Mouse (Mus musculus) heart, adult 2 months (tissue): ENCODE results near the gene Gm5678.

Experiments used
- CTCF ChIP-seq: fragments of 200-600 bp; IDR thresholded peaks from 2 replicates; pipeline ENCODE4 v1.8.1; 2022; ENCODE audit warnings: antibody characterized with exemption, mild to moderate bottlenecking, moderate library complexity
- EP300 ChIP-seq: fragments of 200-500 bp; IDR thresholded peaks from 2 replicates; pipeline ENCODE4 v1.6.1; 2011; ENCODE audit warnings: low read depth, low read length, control low read depth; ENCODE audit not compliant: insufficient read depth
- POLR2A ChIP-seq: fragments of 200-500 bp; IDR thresholded peaks from 2 replicates; pipeline ENCODE4 v1.6.1; 2011; ENCODE audit warnings: mild to moderate bottlenecking, low read depth, low read length, control low read depth; ENCODE audit not compliant: insufficient read depth

- TF ChIP-seq POLR2A (no peak), CTCF (no peak), EP300 (no peak)
These were observed 41.6 kb downstream of the Gm5678 start for GRCm38 (mm10) chr16:93669521-93669920.
